Mouse (Mus musculus) testis, adult 2 months (tissue): Measurements from ENCODE around the gene Nkx6-2.

Experiments
- CTCF ChIP-seq: fragments of 200-500 bp; IDR thresholded peaks from 2 replicates; pipeline ENCODE4 v1.5.1; 2012; ENCODE audit warnings: low read depth, mild to moderate bottlenecking, inconsistent platforms, low read length, moderate library complexity; ENCODE audit not compliant: control insufficient read depth, insufficient read depth, insufficient replicate concordance
- POLR2A ChIP-seq: fragments of 200-500 bp; IDR thresholded peaks from 2 replicates; pipeline ENCODE4 v1.6.1; 2012; ENCODE audit warnings: low read depth, mild to moderate bottlenecking, inconsistent platforms, low read length, moderate library complexity; ENCODE audit not compliant: control insufficient read depth

DNA sequence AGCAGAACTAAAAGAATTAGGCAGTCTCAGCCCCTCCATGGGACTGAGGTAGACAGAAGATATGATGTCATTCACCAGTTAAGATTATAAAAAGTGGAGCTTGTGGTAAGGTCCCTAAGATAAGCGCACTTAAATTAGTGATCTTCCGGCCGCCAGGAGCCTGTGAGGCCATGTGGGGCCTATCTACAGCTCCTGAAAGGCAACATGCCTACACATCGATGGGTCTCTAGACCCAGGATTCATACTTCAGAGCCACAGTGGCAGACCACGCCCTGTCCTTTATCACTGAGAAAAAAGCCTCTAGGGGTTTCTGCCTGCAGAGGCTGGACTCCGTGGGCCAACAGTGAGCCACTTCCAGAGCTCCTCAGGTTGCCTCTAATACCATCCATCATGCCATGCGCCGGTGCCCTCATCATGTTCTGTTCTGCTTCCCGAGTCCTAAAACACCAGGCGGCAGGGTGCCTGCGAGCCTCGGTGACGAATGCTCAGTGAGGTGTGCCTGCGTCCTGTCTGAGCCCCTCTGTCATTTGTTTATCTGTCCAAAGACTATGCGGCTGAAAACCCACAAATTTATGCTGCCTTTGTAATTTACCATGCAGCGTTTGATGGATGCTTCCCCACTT lies 6.4 kb downstream of the Nkx6-2 start:
- TF ChIP-seq CTCF (no peak), POLR2A (no peak)
